Comparison of ENCODE assay signal across 37 mouse cellular contexts in the genomic region with DNA sequence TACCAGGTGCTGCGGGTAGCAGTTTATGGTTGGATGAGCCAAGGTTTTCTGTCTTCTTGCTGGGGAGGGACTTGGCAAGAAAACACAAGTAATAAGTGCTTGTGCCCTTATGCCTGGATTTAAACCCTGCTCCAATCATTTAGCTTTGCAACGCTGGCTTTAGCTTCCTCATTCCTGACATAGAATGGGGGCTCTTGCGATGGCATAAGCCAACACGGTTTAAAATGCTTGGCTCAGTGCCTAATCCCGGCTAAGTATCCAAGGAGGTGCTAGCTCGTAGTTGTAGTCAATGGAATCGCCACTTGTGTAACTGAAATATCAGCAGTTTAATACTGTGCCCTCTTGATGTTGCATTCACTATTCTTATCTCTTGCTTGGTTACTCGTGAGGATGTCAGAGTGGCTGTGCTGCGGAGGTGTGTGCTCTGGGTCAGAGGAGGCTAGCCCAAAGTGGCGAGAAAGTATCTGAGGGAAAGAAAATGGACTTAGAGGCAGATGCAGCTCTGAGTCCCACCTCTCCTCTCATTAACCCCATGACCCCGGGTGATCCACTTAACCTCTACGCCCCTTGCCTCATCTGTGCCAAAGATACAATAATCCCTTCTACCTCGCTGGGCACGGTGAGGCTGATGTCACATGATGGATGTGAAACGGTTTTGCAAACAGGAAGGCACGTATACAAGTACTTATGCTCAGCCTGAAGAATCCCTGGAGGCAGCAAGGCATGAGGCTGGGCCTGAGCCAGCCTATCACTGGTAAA. TPM values are rescaled to one million over a fixed set of nuclear protein-coding genes. Genes with fewer than 3 reads are reported as not detected.
A peak's percentile ranks its signal among the peaks of the same experiment; 100 is the strongest.
DNase-seq lines count a peak whose midpoint lies in the region; ATAC-seq and TF ChIP-seq lines count a peak whose summit lies in the region.
"Had no signal": no experiment of that assay in that cellular context is flagged by ENCODE, and none has a peak within 500 bp of the region (broad histone marks: within the 10 kb centered on the region; RNA-seq: fewer than 3 reads in every experiment).

No protein-coding gene starts in this region.

- no peak overlapping the region for H3K27ac ChIP-seq in cerebellum, adult 2 months (ENCODE audit: insufficient read depth, low read length)
- no peak overlapping the region for H3K27ac ChIP-seq in lung, embryonic 14.5 days (ENCODE audit: low read depth)
- H3K27ac ChIP-seq in neural tube, embryonic 15.5 days (replicated peaks): no peak overlapping the region
- H3K27ac ChIP-seq: embryonic facial prominence, embryonic 12.5 days; forebrain, embryonic 10.5 days; heart, embryonic 10.5 days; heart, embryonic 15.5 days; hindbrain, embryonic 13.5 days; kidney, embryonic 15.5 days; layer of hippocampus, adult 2 months; limb, embryonic 13.5 days; macrophage had no signal

- no peaks in the 10 kb centered on the region for H3K4me1 ChIP-seq in cerebellum, adult 2 months (ENCODE audit: control insufficient read depth, insufficient read depth, low read length)
- no peaks in the 10 kb centered on the region for H3K4me1 ChIP-seq in lung, embryonic 14.5 days (ENCODE audit: insufficient read depth)
- no peaks in the 10 kb centered on the region for H3K4me1 ChIP-seq in neural tube, embryonic 15.5 days
- H3K4me1 ChIP-seq: embryonic facial prominence, embryonic 12.5 days; heart, embryonic 10.5 days; heart, embryonic 15.5 days; hindbrain, embryonic 13.5 days; kidney, embryonic 15.5 days had no signal

- no peak for TF ChIP-seq POLR2A in cerebellum, adult 2 months (IDR thresholded peaks at IDR 0.05; ENCODE audit: borderline replicate concordance, insufficient read depth, low read length)

- H3K9me3 ChIP-seq in lung, embryonic 14.5 days (ENCODE audit: low read depth, low read length): no peaks in the 10 kb centered on the region
- H3K9me3 ChIP-seq in neural tube, embryonic 15.5 days (replicated peaks): no peaks in the 10 kb centered on the region
- H3K9me3 ChIP-seq: embryonic facial prominence, embryonic 12.5 days; heart, embryonic 15.5 days; hindbrain, embryonic 13.5 days; limb, embryonic 13.5 days had no signal

- H3K9ac ChIP-seq in lung, embryonic 14.5 days: no peak overlapping the region
- no peak overlapping the region for H3K9ac ChIP-seq in neural tube, embryonic 15.5 days (replicated peaks)
- H3K9ac ChIP-seq: embryonic facial prominence, embryonic 12.5 days; forebrain, postnatal 0 days; heart, embryonic 15.5 days; hindbrain, embryonic 13.5 days; kidney, embryonic 15.5 days; limb, embryonic 13.5 days had no signal

- no peak overlapping the region for H3K4me2 ChIP-seq in lung, embryonic 14.5 days
- no peak overlapping the region for H3K4me2 ChIP-seq in neural tube, embryonic 15.5 days
- H3K4me2 ChIP-seq: embryonic facial prominence, embryonic 12.5 days; heart, embryonic 15.5 days; hindbrain, embryonic 13.5 days; kidney, embryonic 15.5 days; limb, embryonic 13.5 days; liver, embryonic 11.5 days had no signal

- peak; percentile 35 to 43 for DNase-seq in cerebellum, postnatal 10 days
- no peak for DNase-seq in cerebellum, adult 2 months
- DNase-seq in lung, embryonic 14.5 days: peak; percentile 73
- DNase-seq in lung, postnatal 10 days: no peak
- peak; percentile 15 for DNase-seq in neural tube, embryonic 10.5 days (ENCODE audit: extremely low spot score, low spot score)
- no peak for DNase-seq in spleen, postnatal 10 days (ENCODE audit: low spot score in 2 of 2)
- DNase-seq in kidney, postnatal 36 days: no peak
- DNase-seq: adrenal gland, adult 2 months; adrenal gland, postnatal 36 days; cerebellum, adult 8-10 months; cerebellum, postnatal 36 days; forebrain, postnatal 0 days; gastrocnemius, postnatal 10 days; heart, adult 11 months; kidney, adult 11 months; right cerebral cortex, postnatal 4 days; thymus, adult 2 months; thymus, postnatal 36 days had no signal

- H3K36me3 ChIP-seq in lung, embryonic 14.5 days (ENCODE audit: insufficient read depth): no peaks in the 10 kb centered on the region
- H3K36me3 ChIP-seq in neural tube, embryonic 15.5 days: no peaks in the 10 kb centered on the region
- H3K36me3 ChIP-seq: embryonic facial prominence, embryonic 12.5 days; forebrain, embryonic 10.5 days; heart, embryonic 10.5 days; heart, embryonic 15.5 days; hindbrain, embryonic 13.5 days; kidney, embryonic 15.5 days; limb, embryonic 13.5 days had no signal

- TF ChIP-seq CTCF in cerebellum, adult 2 months (IDR thresholded peaks at IDR 0.05; ENCODE audit: borderline replicate concordance, insufficient read depth, low read depth, low read length): no peak
- no peak for TF ChIP-seq CTCF in lung, embryonic 14.5 days (IDR thresholded peaks at IDR 0.05; ENCODE audit: low read depth)

- 34% methylated on average over 16 of the region's 16 CpGs for WGBS in cerebellum, adult 2 months
- 46% methylated on average over 16 of the region's 16 CpGs for WGBS in lung, embryonic 14.5 days
- WGBS in neural tube, embryonic 15.5 days: 66% methylated on average over 16 of the region's 16 CpGs

- ATAC-seq in lung, embryonic 14.5 days (ENCODE audit: insufficient read depth): no peak
- ATAC-seq in neural tube, embryonic 15.5 days (ENCODE audit: low FRiP score): no peak
- ATAC-seq: activated CD4-positive, CD25-positive, alpha-beta regulatory T cell, adult 4 months; forebrain, postnatal 0 days; inflammation-experienced regulatory T-cells, adult 6 months; midbrain, embryonic 16.5 days had no signal

- H3K27me3 ChIP-seq in cerebellum, adult 2 months (ENCODE audit: control insufficient read depth, insufficient read depth, low read length): no peaks in the 10 kb centered on the region; the same call in 1 of the 2 replicates
- peaks cover 9% of the 10 kb centered on the region for H3K27me3 ChIP-seq in lung, embryonic 14.5 days (ENCODE audit: insufficient read depth, low read length)
- H3K27me3 ChIP-seq in neural tube, embryonic 15.5 days (replicated peaks): peaks cover 55% of the 10 kb centered on the region
- H3K27me3 ChIP-seq: CH12.LX had no signal

- no peak overlapping the region for H3K4me3 ChIP-seq in cerebellum, adult 2 months (replicated peaks; ENCODE audit: insufficient read depth, low read depth, low read length)
- no peak overlapping the region for H3K4me3 ChIP-seq in lung, embryonic 14.5 days (ENCODE audit: low read depth, low read length)
- H3K4me3 ChIP-seq in neural tube, embryonic 15.5 days (replicated peaks): no peak overlapping the region
- H3K4me3 ChIP-seq: embryonic facial prominence, embryonic 12.5 days; forebrain, embryonic 10.5 days; heart, embryonic 10.5 days; heart, embryonic 15.5 days; hindbrain, embryonic 13.5 days; kidney, embryonic 15.5 days; layer of hippocampus, adult 2 months; limb, embryonic 13.5 days; myocyte had no signal

RNA-seq across cellular contexts. Expression of gene Neurog1, which starts 11.8 kb away (rescaled TPM):
- not detected in 2 replicates for polyA plus RNA-seq in cerebellum, adult 2 months (2012; rRNA removed)
- not detected in 2 replicates for polyA plus RNA-seq in lung, embryonic 14.5 days (2014; fragmentation: Nextera tagmentation; extraction: Ambion mirVana)
- polyA plus RNA-seq in neural tube, embryonic 15.5 days (2015; fragmentation: Nextera tagmentation; extraction: Ambion mirVana): 0.18 TPM in 1 of 2 replicates, not detected in the other
- polyA plus RNA-seq: activated CD4-positive, CD25-positive, alpha-beta regulatory T cell, adult 4 months; adrenal gland, adult 2 months; C2C12; forebrain, postnatal 0 days; heart, embryonic 15.5 days; inflammation-experienced regulatory T-cells, adult 6 months; kidney, embryonic 15.5 days; limb, embryonic 13.5 days; liver, embryonic 11.5 days; liver, embryonic 16.5 days; macrophage; myocyte; spleen, adult 2 months had no signal

RNA-seq across cellular contexts. Expression of gene Cxcl14, which starts 56.2 kb away (rescaled TPM):
- polyA plus RNA-seq in cerebellum, adult 2 months (2012; rRNA removed): 65.0 and 78.2 TPM in 2 replicates
- 9.0 and 9.8 TPM in 2 replicates for polyA plus RNA-seq in lung, embryonic 14.5 days (2014; fragmentation: Nextera tagmentation; extraction: Ambion mirVana)
- polyA plus RNA-seq in neural tube, embryonic 15.5 days (2015; fragmentation: Nextera tagmentation; extraction: Ambion mirVana): 3.9 and 4.9 TPM in 2 replicates
- polyA plus RNA-seq: activated CD4-positive, CD25-positive, alpha-beta regulatory T cell, adult 4 months; inflammation-experienced regulatory T-cells, adult 6 months; myocyte had no signal

Comparison
In these comparisons a context has a peak if more than half of its experiments do, and no peak if none do; other contexts are left out.
1. DNase-seq: peak in cerebellum, postnatal 10 days (2 of 2), lung, embryonic 14.5 days (single experiment) and neural tube, embryonic 10.5 days (single experiment); none in cerebellum, adult 2 months (0 of 2), lung, postnatal 10 days (single experiment), spleen, postnatal 10 days (0 of 2) and kidney, postnatal 36 days (0 of 2).